Mouse (Mus musculus) gastrocnemius, postnatal 4 days (tissue): ENCODE measurements around the gene Omd. TPM values are rescaled to one million over a fixed set of nuclear protein-coding genes. Genes with fewer than 3 reads are reported as not detected.
A peak's percentile ranks its signal among the peaks of the same experiment; 100 is the strongest.
"Not testable (repeated sequence)": the region's sequence is repeated elsewhere in the genome, so short reads cannot be mapped to it uniquely, and the experiment has no call there.

Experiments
- DNase-seq, 2 experiments: peaks; one replicate each; pipeline ENCODE4 v3.0.0; 2021 to 2022; ENCODE audit warnings: low spot score in 2 of 2, mixed read lengths in 2 of 2
- long read RNA-seq, 2 experiments: library from polyadenylated mRNA; stranded (forward); transcript quantifications; one replicate each; pipeline ENCODE4 v2.0.0; 2021
- total RNA-seq, 2 experiments: library from RNA; stranded (reverse); gene quantifications; 2 replicates each; pipeline ENCODE4 v1.2.3; 2021

The Omd gene
- total RNA-seq: 1 to 10 TPM in 1 of 2 experiments, under 1 TPM in 1; 0.93 to 1.5 TPM
- long read RNA-seq, experiment 1, partial matches to known transcripts: 0 of 1 reads
- long read RNA-seq, experiment 1, other reads (novel, unspliced or antisense): 0 of 1 reads
- long read RNA-seq, experiment 2, partial matches to known transcripts: 0 of 2 reads
- long read RNA-seq, experiment 2, other reads (novel, unspliced or antisense): 0 of 2 reads

DNA sequence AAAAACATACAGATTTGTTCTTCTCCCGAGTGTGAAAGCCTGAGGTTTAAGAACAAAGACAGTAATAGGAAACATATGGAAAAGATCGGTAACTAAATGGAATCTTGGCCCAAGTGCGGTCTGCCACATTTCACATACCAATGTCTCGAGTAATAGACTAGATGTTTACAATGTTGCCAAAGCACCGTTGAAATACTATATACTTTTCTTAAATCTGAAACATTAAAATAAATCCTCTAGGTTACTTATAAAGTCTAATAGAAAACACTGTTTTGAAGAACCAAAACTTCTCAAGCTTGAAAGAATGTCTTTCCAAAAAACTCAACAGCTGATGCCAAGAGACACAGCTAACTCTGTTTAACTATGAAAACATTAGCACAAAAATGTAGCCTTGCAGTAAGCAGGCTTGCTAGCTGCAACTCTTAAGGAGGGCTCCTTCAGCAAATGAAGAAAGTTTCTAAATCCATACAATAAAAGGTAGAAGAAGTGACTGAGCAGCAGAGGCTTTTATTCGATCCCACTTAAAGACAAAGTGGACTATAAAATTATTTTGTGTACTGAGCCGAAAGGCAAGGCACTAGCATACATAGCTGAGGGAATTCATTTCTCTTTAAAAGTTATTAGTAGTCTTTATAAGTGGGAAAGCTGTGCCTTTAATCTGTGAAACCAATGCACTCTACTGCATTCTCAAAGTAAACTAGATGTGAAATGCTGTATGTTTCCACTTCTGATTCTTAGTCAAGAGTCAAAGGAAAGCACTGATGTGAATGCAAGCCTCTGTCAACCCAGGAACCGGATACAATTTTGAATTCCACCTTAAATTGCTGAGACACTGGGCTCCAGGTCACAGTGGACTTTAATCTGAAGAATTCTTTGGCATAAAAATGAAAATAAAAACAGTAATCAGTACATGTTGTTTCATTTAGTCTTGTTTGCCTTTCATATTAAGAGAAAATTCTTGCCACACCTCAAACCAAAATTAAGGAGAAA is at the start of gene Omd:
Gene Omd, plus strand, starts transcription at position 922 of the 990 bp plus-strand sequence.
- no peak for DNase-seq

DNA sequence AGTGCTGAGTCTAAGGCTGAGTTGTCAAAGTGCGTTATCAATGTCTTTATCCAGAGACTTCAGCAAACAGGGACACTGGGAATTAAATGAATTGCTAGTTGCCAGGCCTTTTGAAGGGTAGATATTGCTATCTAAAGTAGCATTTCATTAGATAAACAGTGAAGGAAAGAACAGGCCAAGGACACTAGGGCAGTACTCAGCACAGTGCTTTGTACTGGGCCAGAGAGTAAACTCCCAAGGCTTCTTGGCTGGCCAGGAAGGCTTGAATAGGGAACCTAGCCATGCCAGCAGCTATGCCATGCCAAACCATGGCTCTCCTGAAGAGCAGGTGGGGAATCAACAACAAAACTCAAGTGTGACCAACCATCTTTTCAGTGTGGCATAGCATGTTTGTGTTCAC is 45.3 kb upstream of the Omd start:
- no peak for DNase-seq

DNA sequence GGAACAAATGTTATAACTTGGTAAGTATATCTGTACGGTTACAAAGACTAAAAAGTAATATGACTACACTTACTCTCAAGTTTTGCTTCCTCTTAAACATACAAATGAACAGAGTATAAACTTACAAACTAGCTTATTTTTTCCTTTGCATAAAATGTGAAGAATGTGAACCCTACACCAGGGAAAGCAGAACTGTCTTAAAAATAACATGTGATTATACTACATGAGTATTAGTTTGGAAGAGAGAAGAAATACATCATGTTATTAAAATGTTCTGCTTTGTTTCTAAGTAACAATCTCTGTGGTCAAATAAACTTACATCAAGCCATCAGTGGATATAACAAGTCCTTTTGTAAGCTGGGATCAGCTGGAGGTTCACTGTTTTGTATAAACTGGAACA is 43.6 kb upstream of the Omd start:
- no peak for DNase-seq

DNA sequence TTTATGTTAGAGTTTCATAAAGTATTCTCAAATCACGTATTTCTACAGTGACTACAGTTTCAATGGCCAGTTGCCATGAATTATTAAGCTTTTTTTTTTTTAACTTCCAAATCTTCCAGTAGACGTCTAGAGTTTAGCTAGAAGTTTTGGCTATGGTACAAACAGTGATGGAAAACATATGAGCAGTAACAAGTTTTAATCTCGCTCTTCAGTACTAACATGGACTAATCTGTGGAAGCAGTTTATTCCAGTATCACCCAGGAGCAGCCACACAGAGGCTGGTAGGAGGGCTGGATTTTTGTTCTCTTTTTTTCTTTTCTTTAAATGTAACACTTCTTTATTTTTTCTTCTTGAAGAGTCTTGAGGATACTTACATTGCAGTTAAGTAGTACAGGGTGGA is 38.0 kb upstream of the Omd start, which contains the start of gene Aspn:
Gene Aspn, plus strand, starts transcription at position 165 of the 400 bp plus-strand sequence.
- no peak for DNase-seq

DNA sequence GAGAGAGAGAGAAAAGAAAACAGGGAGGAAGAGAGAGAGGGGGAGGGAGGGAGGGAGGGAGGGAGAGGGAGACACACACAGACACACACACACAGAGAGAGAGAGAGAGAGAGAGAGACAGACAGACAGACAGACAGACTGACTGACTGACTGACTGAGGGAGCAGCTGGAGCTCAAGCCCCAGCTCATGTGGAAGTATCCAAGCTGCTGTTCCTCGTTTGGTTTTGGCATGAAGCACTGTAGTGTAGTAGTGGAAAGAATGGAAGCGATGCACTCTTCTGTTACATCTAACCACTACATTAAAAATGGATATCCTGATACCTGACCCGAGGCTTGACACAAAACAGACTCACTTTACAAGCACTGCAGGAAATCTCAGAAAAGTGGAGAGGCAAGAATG is 36.6 kb upstream of the Omd start:
- DNase-seq: no peak

DNA sequence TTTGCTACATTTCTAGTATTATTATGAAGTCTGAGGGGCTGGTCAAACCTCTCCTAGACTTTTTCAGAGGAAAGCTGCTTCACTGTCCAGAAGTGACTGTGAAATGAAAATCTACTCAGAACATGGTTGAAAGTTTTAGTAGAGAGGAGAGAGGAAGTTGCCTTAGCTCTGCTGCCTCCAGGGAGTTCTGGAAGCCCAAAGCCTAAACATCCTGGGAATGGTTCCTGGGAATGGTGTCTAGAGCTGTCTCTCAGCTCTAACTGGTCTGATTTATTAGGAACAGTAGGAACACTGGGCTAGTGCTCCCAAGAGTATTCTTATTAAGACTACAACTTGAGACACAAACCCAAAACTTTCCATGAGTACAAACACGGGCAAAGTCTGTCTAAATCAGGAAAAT is 35.7 kb upstream of the Omd start:
- DNase-seq: no peak

DNA sequence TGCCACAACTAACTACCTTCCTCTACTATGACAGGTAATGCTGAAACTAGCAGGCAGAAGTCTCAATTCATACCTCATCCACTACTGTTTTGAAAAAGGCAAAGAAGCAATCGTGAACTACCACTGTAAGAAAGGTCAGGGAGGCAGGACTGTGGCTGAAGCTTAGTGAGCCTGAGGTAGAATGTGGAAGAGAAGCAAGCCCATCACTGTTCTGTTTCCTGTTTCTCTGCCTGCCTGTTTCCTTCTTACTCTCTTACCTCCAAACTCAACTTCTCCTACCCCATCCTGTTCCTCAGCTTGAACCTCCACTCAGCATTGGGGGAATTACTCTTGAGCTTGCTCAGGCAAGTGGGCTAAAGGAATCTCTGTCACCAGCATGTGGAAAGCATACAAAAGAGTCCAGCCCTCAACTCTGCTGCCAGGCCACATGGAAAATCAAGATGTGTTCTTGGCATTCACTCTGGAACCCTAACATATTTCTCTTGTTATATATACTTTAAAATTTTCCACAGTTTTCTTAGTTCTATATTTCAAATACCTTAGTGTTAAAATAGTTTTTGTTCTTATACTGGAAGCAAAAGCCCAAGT is 34.6 kb upstream of the Omd start:
- DNase-seq: no peak

DNA sequence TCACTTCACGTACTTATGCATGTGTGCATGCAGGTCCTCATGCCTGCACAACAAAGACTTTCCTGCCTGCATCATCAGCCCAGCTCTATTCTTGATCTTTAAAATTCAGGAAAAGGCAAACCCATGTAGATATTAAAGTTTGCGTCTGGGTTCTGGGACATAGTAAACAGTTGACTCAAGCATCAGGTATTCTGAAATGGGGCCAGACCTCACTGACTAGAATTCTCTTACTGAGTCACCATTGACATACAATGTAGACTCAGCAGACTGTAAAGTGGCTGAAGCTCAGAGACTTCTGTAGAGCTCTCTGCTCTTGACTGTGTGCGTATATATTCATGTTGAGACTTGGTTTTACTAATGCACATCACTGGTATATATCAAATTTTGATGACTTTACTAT is 32.6 kb upstream of the Omd start:
- no peak for DNase-seq

DNA sequence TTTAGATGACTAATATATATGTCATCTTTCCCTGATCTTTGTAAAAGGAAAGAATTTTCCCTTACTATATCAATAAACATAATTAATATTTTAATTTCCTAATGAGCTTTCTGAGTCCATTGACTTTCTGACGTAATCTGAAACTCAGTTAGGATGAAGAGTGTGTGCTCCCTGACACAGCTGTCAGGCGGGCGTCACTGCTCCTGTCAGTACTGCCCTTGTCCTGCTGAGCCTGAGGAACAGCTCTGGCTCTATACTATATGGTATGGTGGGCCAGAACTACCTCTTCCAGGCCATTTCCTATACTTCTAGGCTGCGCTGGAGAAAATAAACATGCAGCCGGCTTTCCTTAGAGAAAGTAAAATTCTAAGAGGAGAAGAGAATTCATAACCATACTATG is 27.7 kb upstream of the Omd start:
- DNase-seq: no peak

DNA sequence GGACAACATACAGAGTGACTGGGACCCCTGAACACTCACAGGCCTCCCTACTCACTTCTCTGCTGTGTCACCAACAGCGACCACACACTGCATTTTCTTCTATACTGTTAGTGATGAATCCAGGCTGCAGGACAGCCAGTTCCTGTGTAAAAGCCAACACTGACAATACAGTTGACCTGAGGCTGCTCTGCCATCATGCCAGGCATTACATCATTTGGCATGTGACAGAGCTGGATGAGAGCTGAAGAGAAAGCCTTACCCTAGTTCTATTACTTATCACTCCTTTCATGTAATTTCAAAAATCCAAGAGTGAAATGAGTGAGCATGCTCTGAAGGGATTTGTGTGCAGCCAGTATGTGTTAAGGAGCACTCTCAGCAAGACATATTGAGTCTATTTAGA is 26.1 kb upstream of the Omd start:
- DNase-seq: no peak

DNA sequence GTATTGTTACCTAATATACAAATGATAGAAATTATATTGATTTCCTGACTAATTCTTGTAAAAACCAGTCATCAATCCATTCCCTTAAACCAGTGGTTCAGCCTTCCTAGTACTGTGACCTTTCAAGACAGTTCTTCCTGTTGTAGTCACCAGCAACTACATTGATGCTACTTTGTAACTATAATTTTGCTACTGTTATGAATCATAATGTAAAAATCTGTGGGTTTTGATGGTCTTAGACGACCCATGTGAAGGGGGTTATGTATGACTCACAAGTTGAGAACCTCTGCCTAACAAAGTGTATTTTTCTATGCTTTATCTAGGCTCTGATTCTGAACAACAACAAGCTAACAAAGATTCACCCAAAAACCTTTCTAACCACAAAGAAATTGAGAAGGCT is 25.3 kb upstream of the Omd start:
- DNase-seq: no peak

DNA sequence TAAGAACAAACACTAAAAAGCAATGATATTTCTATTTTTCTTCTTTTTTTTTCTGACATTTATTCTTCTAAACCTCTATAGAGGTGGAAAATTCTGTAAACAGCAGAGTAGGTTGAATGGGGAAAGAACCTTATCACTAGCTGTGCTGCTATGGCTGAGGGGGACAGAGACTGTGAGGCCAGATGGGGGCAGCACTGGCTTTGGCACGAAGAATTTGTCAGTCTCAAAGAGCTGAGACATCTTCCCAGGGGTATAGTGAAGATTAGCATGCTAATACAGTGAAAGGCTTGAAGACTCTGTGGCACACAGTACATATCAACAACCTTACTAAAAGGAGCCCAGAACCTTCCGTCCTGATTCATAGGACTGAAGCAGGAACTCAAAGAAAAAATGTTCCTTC is 23.1 kb upstream of the Omd start:
- peak in 1 of 2 experiments; percentile 54 for DNase-seq

DNA sequence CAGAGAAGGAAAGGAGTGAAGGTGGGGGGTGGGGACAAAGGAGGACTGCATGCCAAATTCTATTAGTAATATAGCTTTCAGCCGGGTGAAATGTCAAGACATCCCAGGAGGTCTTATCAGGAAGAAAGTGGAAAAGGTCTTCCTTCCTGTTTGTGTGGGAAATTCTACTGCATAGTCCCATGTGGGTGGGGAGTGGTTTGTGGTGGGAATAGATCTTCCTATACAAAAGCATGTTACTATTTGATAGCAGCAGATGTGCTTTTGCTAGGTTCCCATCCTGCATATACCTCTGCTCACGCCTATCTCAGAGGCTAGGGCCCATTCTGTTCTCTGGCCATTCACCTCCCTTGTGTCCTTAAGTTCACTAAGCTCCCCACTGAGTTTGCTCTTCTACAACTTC is 21.4 kb upstream of the Omd start:
- no peak for DNase-seq

DNA sequence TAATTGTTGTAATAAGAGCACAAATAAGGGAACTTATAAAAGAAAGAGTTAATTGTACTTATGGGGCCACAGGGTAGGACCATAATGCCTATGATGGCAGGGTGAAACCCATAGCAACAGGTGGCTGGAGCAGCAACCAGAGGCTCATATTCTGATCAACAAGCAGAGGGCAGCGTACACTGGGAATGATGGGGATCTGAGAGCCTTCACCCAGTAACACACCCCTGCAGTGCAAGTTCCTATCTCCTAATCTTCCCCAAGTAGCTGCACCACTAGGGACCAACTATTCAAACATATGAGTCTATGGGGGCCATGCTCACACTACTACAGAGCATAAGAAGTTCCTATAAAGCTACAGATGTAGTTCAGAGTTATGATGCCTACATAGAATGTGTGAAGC is 17.9 kb upstream of the Omd start:
- no peak for DNase-seq

DNA sequence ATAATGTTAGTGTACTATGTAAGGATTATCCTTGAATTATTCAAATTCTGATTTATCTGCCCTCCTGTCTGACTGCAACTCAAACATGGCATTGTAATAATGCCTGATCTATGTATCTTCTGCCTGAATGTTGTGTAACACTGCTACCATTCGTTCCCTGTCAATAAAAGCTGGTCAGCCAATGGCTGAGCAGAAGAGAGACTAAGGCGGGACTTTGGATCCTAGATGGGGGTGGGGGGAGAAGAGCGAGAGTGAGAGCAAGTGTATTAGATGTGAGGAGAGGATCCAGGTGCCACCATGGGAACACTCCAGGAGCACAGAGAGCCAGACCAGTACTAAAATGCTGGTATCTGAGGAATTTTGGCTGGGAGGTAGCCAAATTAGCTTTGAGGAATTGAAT is 11.9 kb upstream of the Omd start:
- no peak for DNase-seq

DNA sequence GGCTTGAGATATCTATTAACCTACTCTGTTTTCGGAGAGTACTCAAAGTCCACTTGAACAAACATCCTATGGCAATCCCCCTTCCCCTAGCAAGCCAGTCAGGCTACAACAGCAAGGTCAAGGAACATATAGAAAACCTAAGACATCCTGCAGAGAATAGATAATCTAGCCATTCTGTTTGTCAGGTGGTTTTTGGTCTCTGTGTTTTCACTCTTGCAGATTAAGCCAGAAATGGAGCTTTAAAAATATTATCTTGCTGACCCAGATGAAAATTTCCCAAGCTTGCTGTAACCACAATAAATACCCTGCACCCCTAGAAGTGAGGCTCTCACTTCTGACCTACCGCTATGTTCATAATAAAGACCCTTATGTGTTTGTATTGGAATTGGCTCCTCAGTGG is 10.8 kb upstream of the Omd start:
- no peak for DNase-seq

DNA sequence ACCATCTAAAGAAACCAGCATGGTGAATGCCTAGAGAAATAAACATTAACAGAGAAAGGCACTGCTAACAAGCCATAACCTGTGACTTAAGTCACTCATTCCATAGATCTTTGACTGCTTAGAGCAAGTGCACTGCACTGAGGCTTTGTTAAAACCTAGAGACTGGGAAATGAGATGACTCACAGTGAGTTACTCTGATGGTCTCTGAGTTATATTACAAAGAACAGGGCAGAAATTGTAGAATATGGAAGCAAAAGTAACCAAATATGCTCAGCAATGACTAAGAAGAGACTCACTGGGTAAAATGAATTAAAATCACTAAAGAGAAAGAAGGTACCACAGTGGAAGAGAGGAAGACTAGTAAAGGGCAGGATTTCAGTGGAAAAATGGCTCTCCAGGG is 1.6 kb downstream of the Omd start:
- no peak for DNase-seq

DNA sequence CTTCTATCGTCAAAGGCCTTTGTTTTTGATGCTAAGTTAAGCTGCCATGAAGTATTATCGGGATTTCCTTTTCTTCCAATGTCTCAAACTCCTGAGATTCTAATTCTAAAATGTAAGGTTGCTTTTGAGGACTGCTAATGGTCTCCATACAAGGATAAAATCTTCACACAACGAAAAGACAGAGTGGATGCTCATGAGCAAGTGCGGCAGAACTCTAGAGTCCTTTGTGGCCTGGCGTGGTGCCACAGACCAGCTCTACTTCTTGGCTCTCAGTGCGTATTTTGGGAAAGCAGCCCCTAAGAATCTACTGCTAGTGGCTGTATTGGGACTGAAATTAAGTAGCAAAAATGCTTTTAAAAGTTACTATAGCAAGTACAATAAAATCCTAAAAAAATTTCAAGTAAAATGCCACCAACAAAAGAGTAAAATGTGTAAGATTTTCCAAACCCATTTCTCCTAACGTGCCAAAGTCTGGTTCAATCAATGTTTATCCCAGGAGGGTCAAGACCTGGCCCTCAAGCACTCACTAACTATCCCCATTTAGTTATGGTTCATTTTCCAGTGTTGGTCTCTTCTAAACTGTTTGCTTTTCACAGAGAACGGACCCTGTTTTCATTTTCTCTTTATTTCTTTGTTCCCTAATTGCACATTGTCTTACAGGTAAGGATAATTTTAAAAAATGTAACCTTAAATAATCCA is 2.2 kb downstream of the Omd start:
- DNase-seq: peak in 1 of 2 experiments; percentile 61

DNA sequence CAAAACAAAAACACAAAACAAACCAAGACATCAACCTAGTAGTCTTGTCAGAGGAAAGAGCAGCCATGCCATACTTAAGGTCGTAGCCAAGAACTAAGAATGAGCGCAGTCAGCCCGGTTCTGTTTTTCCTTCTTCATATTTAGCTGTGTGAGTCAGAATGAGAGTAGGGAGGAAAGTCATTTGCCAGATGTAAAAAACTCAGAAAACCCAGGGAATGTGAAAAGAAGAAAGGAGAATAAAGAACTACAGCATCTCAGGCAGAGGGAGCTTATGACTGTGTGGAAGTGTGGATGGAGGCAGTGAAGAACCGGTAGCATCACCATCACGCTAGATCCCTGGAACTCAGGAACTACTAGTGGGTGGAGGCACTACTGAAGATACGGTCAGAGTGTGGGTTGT is 3.8 kb downstream of the Omd start:
- DNase-seq: no peak

DNA sequence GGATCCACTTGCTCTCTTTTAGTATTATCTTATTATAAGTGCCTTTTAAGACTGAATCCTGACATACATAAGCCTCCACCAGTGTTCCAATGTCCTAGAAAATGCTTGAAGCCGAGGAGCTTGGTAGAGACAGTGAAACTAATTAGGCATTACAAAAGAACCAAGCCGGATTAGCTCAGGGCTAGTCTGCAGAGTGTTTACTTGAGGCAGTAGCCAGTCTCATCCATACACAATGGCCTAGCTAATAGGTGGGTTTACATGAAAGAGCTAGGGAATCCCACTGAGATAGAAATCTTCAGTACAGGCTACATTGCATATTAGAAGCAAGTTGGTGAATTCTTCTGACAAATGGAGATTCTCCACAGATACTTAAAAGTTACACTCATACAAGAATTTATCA is 20.3 kb downstream of the Omd start:
- DNase-seq: not testable (repeated sequence)

DNA sequence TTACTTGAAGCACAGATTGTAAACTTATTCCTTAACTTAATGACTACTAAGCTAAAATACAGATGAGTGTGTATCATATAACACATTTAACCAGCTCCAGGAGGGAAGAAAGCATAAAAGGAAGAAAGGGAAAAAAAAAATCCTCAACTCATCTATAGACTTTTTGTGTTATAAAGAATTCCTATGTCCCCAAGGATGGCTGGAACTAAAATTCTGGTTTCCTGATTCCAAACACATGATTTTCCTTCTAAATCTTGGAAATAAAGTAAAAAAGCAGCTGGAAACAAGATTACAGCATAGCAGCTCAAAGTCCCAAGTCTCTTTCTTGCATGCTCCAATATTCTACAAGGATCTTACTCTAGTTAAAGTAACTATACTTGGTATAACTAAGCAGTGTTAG is 21.3 kb downstream of the Omd start:
- DNase-seq: no peak

DNA sequence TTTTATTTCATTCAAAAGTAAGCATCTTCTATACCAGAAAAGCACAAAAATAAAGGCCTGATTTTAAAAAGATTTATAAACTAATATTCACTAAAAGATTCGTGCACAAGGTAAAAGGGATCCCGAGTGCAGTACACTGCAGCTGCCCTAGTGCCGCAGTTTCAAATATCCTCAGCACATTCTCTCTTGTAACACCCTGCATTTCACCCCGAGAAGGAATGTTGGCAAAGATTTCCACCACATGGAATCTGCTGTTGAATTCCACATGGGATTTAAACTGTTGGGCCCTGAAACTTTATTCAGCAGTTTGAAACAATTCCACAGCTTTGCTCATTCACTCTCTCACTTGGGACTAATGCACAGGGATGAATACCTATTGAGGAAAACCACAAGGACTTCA is 25.5 kb downstream of the Omd start, which contains the start of gene Ogn:
Gene Ogn, plus strand, starts transcription at position 333 of the 400 bp plus-strand sequence.
- peak in 1 of 2 experiments; percentile 43 for DNase-seq
